Mouse (Mus musculus): ENCODE results near the gene Btn1a1. TPM values are rescaled to one million over a fixed set of nuclear protein-coding genes. Genes with fewer than 3 reads are reported as not detected.

Gene Btn1a1
- polyA plus RNA-seq, 1 experiment from 2014 or later: 0.14 TPM

DNA sequence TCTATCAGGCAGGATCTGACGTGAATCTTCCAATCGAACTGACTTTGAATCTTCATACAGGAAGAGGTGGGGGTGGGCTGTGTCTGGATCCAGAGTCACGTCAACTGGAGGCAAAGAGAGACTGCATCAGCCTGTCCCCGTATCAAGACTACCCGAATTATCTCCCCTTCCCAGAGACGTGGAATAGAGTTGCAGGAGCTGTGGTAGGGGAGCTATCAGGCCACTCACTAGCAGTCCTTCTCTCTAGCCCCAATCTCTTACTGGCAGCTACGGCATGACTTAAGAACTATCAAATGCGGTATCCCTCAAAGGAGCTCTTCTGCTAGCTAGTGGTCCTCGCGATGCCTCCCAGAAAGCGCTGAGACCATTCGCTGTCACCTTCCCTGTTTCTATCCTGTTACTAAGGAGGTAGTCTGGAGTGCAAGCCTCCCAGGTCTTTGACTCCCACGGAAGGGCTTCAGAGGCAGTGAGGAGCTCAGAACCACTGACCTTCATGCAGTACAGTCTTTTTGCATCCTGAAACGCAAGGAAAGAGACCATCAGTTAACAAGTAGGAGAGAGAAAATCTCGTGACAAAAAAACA lies 6.3 kb downstream of the Btn1a1 start:
- no peak for TF ChIP-seq EP300 (IDR thresholded peaks at IDR 0.05)
- no peak for TF ChIP-seq CTCF (IDR thresholded peaks at IDR 0.05)
- no peaks in the 10 kb centered on the region for H3K9me3 ChIP-seq (ENCODE audit: low read length)
- ATAC-seq (no peak), DNase-seq (ENCODE audit: low spot score) (no peak)
- H3K9ac ChIP-seq (replicated peaks; ENCODE audit: low read depth): no peak overlapping the region
- no peak overlapping the region for H3K4me3 ChIP-seq (ENCODE audit: low read depth, low read length)
- no peaks in the 10 kb centered on the region; the same call in 1 of the 2 replicates for H3K4me1 ChIP-seq (ENCODE audit: insufficient read depth, low read depth, low read length)
- WGBS: 25% methylated on average over 15 of the region's 15 CpGs
- H3K4me2 ChIP-seq (replicated peaks; ENCODE audit: low read depth, low read length): no peak overlapping the region
- no peaks in the 10 kb centered on the region for H3K36me3 ChIP-seq (ENCODE audit: insufficient read depth, low read length)
- H3K27me3 ChIP-seq (replicated peaks; ENCODE audit: insufficient read depth, low read length): no peaks in the 10 kb centered on the region
- no peak overlapping the region for H3K27ac ChIP-seq (ENCODE audit: low read length)

DNA sequence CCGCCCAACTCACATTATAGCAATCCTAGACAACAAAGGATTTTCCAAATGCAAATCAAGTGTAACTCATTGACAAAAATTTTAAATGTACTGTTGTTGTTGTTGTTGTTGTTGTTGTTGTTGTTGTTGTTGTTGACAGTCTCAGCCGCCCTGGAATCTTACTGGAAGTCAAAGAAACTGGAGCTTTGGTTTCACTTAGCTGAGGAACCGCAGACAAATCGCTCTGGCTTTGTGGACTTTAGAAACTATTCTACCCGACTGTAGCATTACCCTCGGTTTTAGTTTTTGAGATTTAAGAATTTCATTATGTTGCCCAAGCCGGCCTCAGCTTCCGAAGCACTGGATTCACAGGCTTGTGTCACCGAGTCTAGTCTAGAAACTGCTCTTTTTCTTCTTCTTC lies 11.8 kb downstream of the Btn1a1 start:
- Histone ChIP-seq H3K4me1 (ENCODE audit: insufficient read depth, low read depth, low read length) (no peaks in the 10 kb centered on the region), H3K4me2 (replicated peaks; ENCODE audit: low read depth, low read length) (peak overlapping the region; percentile 58), H3K27ac (ENCODE audit: low read length) (peak overlapping the region; percentile 68), H3K36me3 (ENCODE audit: insufficient read depth, low read length) (no peaks in the 10 kb centered on the region), H3K9ac (replicated peaks; ENCODE audit: low read depth) (peak overlapping the region; percentile 39), H3K4me3 (ENCODE audit: low read depth, low read length) (peak overlapping the region; percentile 59), H3K9me3 (ENCODE audit: low read length) (no peaks in the 10 kb centered on the region), H3K27me3 (replicated peaks; ENCODE audit: insufficient read depth, low read length) (no peaks in the 10 kb centered on the region)
- TF ChIP-seq CTCF (IDR thresholded peaks at IDR 0.05): no peak
- no peak for TF ChIP-seq EP300 (IDR thresholded peaks at IDR 0.05)
- 1% methylated on average over 9 of the region's 9 CpGs for WGBS
- DNase-seq (ENCODE audit: low spot score) (peak; percentile 50), ATAC-seq (0 out of 2 replicates have a peak, but pooled peaks have one; percentile 20)

DNA sequence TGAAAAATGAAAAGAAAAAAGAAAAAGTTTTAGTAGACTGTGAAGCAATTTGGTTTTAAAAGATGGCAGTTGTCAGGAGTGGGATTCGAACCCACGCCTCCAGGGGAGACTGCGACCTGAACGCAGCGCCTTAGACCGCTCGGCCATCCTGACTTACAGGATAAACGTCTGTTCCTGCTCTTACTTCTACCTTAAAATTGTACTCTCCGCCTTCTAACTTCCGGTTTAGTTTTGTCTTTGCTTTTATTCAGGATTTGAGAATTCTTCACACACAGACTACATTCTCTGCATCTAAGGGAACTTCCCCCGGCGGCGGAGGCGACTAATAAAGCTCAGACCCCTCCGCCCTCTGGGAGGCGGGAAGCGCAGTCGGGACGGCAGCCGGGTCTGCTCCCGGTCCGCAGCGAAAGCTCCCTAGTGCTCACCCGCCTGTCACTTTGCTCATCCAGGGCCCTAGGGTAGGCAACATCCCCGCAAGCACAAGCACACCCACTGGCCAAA lies 12.3 kb downstream of the Btn1a1 start:
- peak; percentile 86 for ATAC-seq
- WGBS: under 1% methylated on average over 25 of the region's 25 CpGs
- H3K9me3 ChIP-seq (ENCODE audit: low read length): no peaks in the 10 kb centered on the region
- no peaks in the 10 kb centered on the region for H3K27me3 ChIP-seq (replicated peaks; ENCODE audit: insufficient read depth, low read length)
- no peaks in the 10 kb centered on the region for H3K4me1 ChIP-seq (ENCODE audit: insufficient read depth, low read depth, low read length)
- TF ChIP-seq EP300 (IDR thresholded peaks at IDR 0.05) (peak; percentile 52; the same call in 1 of the 2 replicates), CTCF (IDR thresholded peaks at IDR 0.05) (no peak)
- DNase-seq (ENCODE audit: low spot score): peak; percentile 88
- peak overlapping the region; percentile 39 for H3K9ac ChIP-seq (replicated peaks; ENCODE audit: low read depth)
- no peaks in the 10 kb centered on the region for H3K36me3 ChIP-seq (ENCODE audit: insufficient read depth, low read length)
- peak overlapping the region; percentile 58 for H3K4me2 ChIP-seq (replicated peaks; ENCODE audit: low read depth, low read length)
- H3K27ac ChIP-seq (ENCODE audit: low read length): peak overlapping the region; percentile 68
- peak overlapping the region; percentile 59 for H3K4me3 ChIP-seq (ENCODE audit: low read depth, low read length)

DNA sequence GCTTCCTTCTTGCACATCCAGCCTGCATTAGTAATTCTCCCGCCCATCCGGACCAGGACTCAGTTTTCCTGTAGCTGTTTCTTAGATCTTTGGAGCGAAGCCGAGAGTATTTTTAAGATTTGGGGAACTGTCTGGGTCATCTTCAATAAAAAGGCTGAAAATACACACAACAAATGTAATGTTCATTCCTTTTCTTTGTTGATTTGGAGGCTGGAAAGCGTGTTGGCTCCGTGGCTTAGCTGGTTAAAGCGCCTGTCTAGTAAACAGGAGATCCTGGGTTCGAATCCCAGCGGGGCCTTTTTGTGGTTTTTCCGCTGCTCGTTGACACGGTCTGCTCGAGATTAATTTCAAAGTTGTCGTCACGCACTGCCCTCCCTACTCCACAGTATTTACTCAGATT lies 15.3 kb downstream of the Btn1a1 start:
- Histone ChIP-seq H3K9me3 (ENCODE audit: low read length) (no peaks in the 10 kb centered on the region), H3K9ac (replicated peaks; ENCODE audit: low read depth) (no peak overlapping the region), H3K27ac (ENCODE audit: low read length) (no peak overlapping the region), H3K36me3 (ENCODE audit: insufficient read depth, low read length) (no peaks in the 10 kb centered on the region), H3K27me3 (replicated peaks; ENCODE audit: insufficient read depth, low read length) (no peaks in the 10 kb centered on the region), H3K4me1 (ENCODE audit: insufficient read depth, low read depth, low read length) (no peaks in the 10 kb centered on the region), H3K4me3 (ENCODE audit: low read depth, low read length) (peak overlapping the region; percentile 47), H3K4me2 (replicated peaks; ENCODE audit: low read depth, low read length) (peak overlapping the region; percentile 68)
- DNase-seq (ENCODE audit: low spot score) (peak; percentile 76), ATAC-seq (no peak)
- WGBS: 1% methylated on average over 15 of the region's 15 CpGs
- TF ChIP-seq CTCF (IDR thresholded peaks at IDR 0.05): no peak

DNA sequence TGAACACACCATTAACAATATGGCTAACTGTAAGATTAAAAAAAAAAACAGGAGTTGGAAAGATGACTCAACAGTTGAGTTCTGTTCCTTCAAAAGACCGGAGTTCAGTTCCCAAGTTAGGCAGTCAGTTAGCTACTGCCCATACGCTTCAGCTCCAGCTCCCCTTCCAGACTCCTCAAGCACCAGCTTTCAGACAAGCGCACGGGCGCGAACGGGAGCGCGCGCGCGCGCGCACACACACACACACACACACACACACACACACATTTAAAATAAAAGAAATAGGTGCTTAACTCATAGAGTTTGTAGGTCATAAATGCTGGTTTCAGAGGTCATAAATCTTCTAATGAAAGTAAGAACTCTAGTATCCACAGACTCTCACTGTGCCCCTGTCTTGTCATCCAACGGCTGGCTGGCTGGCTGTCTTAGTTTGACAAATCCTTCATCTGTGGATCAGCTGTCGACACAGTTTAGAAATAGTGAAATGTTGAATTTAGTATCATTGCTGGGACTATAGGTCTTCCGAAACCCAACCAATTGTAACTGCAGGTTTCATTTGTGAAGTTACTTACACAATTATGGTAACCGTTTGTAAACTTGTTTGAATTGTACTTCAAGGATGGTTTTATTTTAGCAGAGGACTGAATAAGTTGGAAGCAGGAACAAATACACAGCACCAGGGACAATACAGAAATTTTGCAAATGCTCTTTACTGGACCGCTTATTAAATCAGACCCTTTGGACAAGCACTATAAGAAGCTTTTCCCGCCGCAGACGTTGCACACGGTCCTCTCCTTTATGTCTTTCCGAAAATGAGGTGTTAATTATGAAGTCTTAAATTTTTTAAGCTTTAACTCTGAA lies 16.2 kb downstream of the Btn1a1 start:
- Histone ChIP-seq H3K4me2 (replicated peaks; ENCODE audit: low read depth, low read length) (peak overlapping the region; percentile 68), H3K27ac (ENCODE audit: low read length) (no peak overlapping the region), H3K27me3 (replicated peaks; ENCODE audit: insufficient read depth, low read length) (no peaks in the 10 kb centered on the region), H3K4me3 (ENCODE audit: low read depth, low read length) (peak overlapping the region; percentile 47), H3K4me1 (ENCODE audit: insufficient read depth, low read depth, low read length) (no peaks in the 10 kb centered on the region), H3K36me3 (ENCODE audit: insufficient read depth, low read length) (no peaks in the 10 kb centered on the region), H3K9ac (replicated peaks; ENCODE audit: low read depth) (peak overlapping the region; percentile 26; the same call in 1 of the 2 replicates), H3K9me3 (ENCODE audit: low read length) (no peaks in the 10 kb centered on the region)
- TF ChIP-seq CTCF (IDR thresholded peaks at IDR 0.05) (no peak), EP300 (IDR thresholded peaks at IDR 0.05) (no peak)
- WGBS: under 1% methylated on average over 24 of the region's 24 CpGs
- DNase-seq (ENCODE audit: low spot score) (peak; percentile 92), ATAC-seq (no peak)

DNA sequence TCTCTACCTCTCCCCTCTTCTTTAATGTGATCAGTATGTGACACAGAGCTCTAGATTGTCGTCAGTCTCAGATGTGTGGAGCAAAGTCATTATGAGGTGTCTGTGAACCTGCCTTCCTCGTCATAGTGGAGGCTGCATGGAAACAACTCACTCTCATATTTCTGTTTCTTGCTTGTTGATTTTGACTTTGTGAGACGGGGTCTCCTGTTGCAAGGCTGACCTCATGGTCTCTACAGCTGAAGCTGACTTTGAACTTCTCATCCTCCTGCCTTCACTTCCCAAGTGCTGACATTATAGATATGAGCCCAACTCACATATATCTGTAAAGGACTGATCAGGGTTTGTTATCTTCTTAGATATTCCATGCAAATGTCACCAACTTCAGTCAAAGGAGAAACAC lies 16.9 kb downstream of the Btn1a1 start:
- Histone ChIP-seq H3K4me1 (ENCODE audit: insufficient read depth, low read depth, low read length) (no peaks in the 10 kb centered on the region), H3K4me3 (ENCODE audit: low read depth, low read length) (0 out of 2 replicates have a peak overlapping the region, but pooled peaks have one; percentile 47), H3K27me3 (replicated peaks; ENCODE audit: insufficient read depth, low read length) (no peaks in the 10 kb centered on the region), H3K9ac (replicated peaks; ENCODE audit: low read depth) (no peak overlapping the region), H3K9me3 (ENCODE audit: low read length) (no peaks in the 10 kb centered on the region), H3K27ac (ENCODE audit: low read length) (no peak overlapping the region), H3K36me3 (ENCODE audit: insufficient read depth, low read length) (no peaks in the 10 kb centered on the region), H3K4me2 (replicated peaks; ENCODE audit: low read depth, low read length) (peak overlapping the region; percentile 68)
- no peak for TF ChIP-seq EP300 (IDR thresholded peaks at IDR 0.05)
- TF ChIP-seq CTCF (IDR thresholded peaks at IDR 0.05): no peak
- no peak for ATAC-seq
- DNase-seq (ENCODE audit: low spot score): no peak
- 43% methylated on average over 3 of the region's 3 CpGs for WGBS

Measured in lung, postnatal 0 days (tissue).